Mouse (Mus musculus) right cerebral cortex, postnatal 4 days (tissue): ENCODE results near the gene Kirrel.
"Not testable (repeated sequence)": the region's sequence is repeated elsewhere in the genome, so short reads cannot be mapped to it uniquely, and the experiment has no call there.

ENCODE experiments used
- DNase-seq: peaks from one replicate; pipeline ENCODE4 v3.0.0-alpha.2; 2022

Kirrel gene

DNA sequence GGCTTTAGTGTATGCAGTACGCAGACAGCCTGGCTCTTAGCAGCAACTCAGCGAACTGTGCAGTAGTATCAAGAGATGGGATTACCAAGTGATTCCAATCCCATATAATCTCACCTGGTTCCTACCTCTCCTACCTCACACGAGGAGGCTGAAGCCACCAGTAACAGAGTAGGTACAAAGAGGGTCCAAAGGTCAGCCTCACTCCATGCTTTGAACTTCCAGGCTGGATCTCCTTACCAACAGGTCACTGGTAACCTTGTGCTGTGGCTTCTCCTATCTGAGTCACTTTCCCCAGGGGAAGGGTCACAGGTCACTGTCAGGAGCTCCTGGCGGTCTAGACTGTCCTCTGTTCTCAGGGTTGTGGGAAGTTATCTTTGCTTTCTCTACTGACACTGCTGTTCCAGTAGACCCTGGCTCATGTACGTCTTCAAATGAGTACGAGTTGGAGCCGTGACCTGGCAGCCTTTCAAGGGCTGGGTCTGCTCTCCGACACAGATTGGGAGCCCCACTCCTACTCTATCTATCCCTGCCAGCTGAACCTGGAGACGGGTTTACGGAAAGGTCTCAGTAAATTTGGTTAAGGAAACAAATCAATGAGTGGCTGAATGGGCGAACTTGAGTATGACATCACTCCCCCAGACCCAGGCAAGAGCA lies 42.7 kb downstream of the Kirrel start:
- DNase-seq = no peak

DNA sequence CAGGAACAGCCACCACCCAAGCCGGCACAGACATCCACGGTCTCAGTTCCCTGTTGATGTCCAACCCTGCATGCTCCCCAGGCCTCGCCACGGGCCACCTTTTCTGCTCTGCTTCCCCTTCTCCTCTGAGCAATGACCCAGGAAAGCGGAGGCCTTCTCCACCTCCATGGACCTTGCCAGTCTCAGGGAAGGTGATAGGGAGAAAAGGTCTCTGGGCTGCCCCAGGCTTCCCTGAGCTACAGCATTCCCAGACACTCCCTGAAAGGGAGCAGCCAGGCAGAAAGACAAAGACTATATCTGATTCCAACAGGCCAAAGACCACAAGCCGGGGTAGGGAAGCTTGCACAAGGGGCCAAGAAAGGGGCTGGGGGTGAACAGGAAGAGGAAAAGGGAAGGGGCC lies 43.6 kb downstream of the Kirrel start:
- no peak for DNase-seq

DNA sequence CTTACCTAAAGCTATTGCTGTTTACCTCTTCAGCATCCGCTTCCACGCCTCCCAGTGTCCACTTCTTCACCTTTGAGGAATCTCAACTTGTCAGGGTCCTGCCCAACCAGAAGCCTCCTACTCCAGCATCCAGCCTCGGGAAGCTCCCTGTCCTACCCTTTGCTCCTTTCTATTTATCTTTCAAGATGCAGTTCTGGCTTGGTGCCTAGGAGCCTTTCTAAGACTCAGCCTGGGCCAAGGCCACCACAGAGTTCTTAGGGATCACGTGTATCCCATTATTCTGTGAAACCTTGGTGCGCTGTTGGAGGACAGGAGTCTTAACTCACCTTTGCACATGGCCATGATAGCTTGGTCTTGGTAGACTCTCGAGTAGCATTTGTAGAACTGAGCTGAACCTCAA lies 50.8 kb downstream of the Kirrel start:
- no peak for DNase-seq

DNA sequence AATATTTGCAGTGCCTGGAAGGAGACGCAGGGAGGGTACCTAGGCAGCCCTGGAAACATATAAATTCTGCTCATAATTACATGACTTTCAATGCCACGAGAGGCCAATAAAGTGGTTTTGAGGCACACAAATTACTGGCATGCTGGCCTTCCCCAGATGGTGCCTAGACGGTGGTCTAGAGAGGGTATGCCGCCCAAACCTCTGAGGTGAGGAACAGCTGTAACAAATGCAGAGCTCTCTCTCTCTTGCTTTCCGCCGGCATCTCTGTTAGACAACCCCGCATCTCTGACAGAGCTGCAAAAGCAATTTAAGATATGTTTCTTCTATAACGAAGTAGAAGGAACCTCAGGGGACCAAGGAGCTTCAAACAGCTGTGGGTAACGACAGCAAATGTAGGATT lies 56.3 kb downstream of the Kirrel start:
- DNase-seq = no peak

DNA sequence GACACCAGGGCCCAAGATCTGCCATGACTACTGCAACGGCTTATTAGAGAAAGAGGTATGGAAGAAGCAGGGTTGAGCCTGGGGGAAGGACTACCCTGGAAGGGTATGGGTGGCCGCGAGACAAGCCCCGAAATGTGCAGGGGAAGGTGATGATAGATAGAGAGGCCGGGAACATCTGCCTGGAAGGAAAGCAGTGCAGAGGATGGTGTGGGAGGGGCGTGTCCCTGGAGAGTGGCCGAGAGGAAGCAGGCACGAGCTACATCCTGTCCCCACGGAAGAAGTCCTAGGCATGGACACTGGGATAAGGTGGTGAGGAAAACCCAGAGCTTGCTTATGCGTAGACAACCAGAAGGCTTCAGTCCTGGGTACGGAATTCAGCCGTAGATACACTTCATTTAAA lies 56.9 kb downstream of the Kirrel start:
- DNase-seq = no peak

DNA sequence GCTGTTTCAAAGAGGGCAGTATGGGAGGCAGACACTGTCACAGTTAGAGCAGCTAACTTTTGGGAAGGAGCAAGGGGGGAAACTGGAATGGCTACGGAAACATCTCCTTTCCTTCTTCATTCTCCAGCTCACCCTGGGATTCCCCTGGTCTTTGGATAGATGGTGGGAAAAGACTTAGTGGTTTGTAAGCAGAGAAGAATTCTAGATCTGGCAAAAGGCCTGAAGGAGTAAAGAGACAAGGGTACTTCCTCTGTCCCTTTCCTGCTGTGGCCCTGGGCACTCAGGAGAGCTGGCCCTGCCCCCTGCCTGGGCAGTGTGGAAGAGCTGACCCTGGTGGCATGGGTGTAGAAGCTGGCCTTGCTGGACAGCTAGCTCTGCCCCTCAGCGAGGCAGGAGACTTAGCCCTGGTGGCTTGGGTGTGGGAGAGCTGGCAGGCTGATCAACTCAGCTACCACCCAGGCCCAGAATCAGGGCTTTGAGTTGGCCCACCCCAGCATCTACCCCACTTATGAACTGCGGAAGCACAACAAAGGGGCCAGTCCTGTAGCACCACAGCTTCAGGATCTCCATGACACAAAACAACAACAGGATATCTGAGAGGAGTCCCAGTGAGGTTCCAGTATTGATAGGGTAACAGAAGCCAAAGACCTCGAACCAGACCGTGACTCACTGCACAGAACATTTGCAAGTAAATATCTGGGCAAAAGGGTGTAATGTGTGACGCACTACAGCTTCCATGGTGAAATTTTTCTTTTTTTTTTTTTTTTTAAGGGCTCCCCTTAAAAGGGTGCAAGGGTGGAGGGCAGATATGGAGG lies 58.6 kb downstream of the Kirrel start:
- no peak for DNase-seq

DNA sequence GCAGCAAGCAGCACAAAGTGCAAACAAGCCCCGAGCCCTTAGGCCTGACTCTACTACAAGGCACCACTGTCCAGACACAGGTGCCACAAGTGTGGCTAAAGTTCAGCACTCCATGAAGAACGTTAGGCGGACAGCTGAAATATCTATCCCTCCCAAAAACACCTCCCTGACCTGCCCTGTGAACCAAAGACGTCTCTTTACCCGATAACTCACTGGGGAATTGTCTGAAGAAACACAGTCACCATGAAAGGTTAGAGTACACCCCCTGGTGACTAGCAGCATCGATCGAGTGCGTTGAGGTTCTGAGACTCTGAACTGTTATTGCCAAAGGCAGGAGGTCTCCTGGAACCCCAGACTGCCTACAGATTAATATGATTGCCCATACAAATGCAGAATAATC lies 59.3 kb downstream of the Kirrel start:
- no peak for DNase-seq

DNA sequence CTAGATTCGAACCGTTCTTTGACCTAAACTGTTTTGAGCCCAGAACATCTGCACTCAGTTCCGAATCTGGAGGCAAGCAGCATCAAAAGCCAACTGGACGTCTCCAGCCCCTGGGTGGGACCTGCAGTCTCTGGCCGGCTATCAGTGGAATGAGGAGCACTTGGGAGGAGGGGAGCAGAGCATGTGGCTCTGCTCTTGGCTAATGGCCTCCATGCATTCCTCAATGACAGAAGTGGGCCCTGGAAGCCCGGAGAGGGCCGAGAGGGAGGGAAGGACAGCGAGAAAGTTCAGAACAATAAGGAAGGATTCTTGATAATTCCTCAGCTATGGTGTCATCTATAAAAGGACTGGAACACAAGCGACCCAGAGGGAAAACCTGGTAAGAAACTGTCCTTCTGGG lies 59.7 kb downstream of the Kirrel start:
- DNase-seq = no peak

DNA sequence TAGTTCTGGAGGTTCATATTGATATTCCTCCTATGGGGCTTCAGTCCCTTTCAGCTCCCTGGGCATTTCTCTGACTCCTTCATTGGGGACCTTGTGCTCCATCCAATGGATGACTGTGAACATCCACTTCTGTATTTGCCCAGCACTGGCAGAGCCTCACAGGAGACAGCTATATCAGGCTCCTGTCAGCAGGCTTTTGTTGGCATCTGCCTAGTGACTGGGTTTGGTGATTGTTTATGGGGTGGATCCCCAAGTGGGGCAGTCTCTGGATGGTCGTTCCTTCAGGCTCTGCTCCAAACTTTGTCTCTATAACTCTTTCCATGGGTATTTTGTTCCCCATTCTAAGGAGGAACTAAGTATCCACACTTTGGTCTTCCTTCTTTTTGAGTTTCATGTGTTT lies 60.7 kb downstream of the Kirrel start:
- DNase-seq = not testable (repeated sequence)

DNA sequence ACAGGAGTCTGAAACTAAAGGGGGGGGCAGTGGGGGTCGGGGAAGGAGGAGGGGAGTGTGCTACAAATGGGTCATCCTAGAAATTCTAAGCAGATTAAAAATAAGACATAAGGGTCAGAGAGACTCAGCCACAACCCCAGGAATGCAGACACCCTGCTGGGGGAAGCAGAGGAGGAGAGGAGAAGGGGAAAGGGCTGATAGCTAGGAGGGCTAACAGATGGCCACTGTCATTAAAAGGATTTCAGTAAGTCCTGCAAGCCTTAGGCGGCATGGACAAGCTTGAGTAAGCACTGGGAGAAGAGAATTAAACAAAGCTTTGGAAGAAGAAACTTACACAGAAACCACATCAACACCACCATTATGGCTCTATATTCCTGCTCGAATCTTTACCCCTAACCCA lies 62.3 kb downstream of the Kirrel start:
- DNase-seq = no peak

DNA sequence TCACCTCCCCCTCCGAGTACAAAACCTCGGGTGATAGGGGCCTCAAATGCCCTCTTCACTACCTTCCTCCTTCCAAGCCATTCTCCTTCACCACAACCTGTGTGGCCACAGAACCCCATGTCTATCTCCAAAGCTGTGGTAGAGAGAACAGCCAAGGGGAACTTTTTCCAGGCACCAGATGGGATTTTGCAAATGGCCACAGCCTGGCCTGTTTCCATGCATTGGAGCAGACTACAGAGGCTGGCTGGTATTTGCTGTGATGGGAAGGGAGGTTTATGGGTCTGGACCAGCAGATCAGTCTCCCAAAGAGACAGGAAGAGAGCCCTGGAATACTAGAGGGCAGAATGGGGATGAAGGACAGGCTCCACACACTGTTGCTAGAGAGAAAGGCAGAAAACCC lies 69.7 kb downstream of the Kirrel start:
- DNase-seq = no peak

DNA sequence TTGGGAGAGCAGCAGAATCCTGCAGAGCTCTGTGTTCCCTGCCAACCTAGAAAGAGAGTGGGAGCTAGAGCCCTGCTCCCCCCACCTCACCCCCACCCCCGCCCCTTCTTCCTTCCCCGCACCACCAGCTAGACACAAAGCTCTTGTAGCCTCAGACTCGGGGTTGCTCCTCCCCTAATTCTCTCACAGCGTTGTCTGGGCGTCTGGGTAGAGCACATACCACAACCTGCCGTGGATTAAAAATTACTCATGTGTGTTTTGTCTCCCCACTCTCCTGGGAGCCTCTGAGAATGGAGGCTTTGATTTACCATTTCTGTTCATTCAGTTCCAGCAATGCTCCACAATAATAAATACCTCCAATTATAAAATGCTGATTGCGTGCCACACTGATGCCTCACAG lies 72.2 kb downstream of the Kirrel start:
- DNase-seq = no peak

DNA sequence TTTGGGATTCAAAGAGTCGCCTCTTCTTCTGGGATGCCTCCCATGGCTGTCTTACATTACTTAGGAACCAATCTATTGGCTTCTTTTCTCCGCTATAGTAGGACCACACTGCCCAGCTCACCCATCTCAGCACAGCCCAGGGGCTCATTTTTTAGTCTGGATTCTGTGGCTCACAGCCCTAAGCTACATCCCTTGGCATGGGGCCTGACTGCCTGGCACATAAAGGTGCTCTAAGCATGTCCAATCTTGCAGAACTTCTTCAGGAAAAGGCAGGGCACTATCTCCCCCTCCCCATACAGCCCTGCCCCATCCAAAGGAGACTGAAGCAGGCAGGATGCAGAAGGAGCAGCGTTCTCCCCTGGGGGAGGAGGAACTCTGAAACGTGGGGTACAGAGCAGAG lies 73.6 kb downstream of the Kirrel start:
- no peak for DNase-seq

DNA sequence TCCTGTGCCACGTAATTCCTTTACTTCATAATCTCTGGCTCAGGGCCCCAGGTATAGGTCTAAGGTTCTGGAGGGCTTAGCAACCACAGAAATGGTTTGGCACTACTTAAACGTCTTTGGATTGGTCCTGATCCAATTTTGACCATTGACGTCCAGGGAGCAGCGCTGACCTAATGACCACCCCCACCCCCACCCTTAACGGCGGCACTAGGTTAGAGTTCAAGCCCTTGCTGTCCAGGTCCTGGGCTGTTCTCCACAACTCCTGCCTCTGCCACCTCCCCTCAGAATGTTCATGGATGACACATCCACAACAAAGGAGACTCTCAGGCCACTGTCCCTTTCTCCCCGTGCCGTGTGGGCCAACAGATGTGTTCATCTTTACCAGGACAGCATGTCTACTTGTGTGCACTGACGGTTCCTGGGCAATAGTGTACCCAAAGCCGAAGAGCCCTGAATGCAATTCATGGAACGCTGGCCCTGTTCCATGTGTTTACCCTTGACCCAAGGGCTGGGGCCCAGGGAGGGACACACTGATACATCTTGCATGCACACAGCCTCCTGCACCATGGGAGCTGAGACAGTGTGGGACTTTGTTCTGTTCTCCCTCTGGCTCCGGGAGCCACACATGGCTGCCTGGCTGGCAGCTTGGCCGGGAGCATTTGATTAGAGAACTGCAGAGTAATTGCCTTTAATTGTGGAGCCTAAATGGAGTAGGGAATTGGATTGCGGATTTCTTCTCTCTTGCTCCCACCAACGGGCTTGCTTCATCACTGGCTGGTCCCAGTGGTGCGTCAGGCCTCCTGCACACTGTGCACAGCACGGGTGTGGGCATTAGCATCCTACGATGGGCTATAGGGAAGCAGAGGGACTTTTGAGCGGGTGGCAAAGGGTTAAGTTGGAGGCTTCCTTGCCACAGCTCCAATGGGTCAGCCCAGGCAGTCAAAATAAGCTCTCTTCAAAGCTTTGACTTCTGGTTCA lies 76.3 kb downstream of the Kirrel start:
- peak; percentile 33 for DNase-seq

DNA sequence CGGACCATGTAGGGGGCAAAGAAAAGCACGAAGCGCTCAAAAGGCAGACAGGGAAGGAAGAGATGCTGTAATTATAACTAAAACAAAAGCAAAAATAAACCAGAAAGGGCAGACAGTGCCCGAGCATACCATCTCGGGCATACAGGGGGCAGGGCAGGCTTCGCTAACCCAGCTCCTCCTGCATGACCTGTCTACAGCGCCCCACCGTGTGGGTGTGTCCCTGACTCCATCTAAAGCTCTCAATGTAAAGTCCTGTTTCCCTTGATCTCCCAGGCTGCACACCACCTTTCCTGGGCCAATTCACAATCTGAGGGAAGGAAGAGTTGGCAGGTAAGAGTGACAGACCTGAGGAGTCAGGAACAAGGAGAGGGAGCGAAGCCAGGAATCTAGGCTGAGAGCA lies 77.3 kb downstream of the Kirrel start:
- DNase-seq = no peak

DNA sequence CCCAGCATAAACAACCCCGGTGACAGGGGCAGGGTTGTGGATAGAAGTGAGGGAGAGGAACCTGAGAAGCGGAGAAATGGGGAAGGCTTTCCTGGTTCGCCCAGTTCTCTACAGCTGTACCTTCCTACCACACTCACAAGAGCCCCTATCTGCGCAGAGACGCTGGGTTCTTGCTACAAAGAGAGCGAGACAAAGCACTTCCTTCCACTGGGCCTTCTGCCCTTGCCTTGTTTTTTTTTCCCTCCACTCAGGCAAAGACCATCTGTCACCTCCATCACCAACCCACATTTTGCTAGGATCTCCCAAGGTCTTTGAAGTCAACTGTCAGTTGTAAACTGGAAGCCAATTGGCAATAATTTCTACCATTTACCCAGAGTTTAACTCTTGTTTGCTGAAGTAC lies 80.8 kb downstream of the Kirrel start:
- no peak for DNase-seq

DNA sequence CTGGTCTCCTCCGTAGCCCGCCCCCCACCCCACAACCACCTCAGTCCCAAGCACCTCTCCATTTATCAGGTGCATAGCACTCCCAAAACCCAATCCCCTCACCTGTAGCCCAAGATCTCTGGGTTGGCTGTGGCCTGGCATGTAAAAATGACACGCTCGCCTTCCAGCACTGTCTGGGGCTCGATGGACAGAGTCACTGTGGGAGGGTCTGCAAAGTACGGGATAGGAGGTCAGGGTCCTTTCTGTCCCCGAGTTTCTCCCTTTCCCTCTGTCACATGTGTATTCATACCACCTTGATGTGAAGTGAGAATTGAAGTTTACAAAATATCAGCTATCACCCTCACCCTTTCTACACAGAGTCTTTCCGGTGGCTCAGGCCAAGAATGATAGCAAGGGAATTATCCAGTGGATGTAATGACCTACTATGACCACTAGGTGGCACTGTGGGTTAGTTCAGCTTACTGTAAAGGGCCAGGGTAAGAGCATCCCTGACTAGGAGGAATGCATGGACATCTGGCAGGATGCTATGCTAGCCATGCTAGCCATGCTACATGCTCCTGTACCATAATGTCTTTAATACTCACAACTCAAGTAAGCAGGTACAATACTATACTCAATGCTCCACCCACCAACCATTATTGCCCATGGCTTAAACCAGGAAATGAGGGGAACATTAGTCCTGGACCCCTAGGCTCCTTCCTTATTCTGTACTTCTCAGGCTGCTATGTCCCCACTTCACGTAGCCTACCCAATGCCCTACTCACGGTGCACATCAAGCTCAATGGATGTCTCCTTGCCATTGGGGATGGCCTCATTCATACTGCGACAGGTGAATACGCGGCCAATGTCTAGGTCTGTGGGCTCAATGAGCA lies 84.6 kb downstream of the Kirrel start:
- peak; percentile 49 for DNase-seq

DNA sequence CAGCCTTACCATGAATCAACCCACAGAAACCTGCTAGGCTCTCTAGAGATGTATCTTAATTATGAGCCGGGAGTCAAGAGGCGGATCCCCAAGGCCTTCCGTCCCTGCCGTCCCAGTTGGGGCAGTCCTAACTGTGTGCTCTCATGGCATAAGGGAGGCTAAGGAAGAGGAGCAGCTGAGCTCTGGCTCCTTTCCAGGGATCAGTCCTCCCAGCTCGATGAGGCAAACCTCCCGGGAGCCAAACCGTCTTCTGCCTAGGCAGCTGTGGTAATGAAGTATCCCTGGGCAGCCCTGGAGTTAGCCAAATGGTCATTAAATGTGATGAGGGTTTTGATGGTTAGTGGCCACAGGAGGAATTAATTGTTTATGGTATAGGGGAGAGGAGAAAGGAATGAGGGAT lies 87.4 kb downstream of the Kirrel start:
- DNase-seq = no peak

DNA sequence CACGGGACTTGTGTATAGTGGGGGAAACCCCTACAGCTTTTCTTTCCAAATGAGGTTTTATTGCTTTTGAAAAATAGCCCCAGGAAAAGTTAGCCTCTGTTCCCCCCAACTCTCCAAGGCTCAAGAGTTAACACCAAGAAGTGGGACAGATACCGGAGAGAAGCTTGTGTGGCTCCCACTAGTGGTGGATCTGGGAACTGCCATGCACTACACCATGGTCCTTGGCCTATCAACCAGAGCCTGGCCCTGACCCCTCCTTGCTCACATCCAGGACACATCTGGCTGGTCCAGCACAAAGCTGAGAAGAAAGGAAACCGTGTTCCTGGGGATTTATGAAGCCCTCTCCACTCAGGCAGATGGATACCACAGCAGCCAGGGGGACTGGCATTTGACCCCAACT lies 92.3 kb downstream of the Kirrel start:
- peak; percentile 57 for DNase-seq

DNA sequence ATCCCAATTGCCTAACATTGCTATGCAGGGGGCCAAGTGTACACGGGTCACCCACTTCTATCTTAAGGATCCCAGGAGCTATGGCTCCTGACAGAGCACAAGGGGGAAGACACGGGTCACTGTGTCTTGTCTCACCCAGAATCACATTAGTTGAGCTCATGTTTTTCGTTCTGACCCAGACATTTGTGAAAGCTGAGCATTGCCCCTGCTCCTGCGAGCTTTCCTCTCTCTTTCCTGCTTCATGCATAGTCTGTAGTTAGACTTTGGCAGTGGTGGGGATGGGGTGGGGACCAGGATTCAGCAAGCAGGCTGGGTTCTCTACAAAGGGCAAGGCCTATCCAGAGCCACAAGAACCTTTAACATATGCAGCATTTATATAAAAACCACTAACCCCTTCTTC lies 94.8 kb downstream of the Kirrel start:
- no peak for DNase-seq

DNA sequence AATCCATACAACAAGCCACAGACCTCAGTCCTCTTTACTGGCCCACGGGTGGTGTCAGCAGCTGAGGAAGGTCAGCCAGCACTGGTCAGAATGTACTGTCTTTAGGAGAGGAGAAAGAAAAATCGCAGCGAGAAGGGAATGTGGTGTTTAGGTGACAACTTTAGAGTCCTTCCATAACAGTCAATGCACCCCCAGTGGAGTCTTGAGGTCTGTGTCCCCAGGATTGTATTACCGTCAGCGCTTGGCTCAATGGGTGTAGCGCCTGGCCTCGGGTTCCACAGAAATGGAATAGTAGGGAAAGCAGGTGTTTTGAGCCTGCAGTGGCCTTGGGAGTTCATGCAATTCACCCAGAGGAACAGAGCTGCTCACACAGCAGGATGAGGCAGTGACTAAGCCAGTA lies 95.2 kb downstream of the Kirrel start:
- DNase-seq = no peak

DNA sequence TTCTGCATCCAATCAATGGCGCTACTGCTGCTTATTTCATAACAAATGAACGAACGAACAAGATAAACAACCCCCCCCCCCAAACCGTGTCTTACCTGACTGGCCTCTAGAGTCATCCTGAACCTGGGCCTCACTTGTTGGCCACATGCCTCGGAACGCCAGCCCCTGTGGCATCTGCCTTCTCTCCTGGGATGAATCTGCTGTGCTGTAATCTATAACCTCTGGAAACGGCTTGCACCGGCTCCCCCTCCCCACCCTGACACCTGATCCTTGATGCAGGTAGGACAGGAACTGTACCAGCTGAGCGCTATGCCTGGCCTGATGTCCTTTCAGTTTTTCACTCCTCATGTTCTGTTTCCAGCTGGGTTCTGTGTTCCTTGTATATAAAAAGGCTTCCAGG lies 96.9 kb downstream of the Kirrel start:
- DNase-seq = no peak

DNA sequence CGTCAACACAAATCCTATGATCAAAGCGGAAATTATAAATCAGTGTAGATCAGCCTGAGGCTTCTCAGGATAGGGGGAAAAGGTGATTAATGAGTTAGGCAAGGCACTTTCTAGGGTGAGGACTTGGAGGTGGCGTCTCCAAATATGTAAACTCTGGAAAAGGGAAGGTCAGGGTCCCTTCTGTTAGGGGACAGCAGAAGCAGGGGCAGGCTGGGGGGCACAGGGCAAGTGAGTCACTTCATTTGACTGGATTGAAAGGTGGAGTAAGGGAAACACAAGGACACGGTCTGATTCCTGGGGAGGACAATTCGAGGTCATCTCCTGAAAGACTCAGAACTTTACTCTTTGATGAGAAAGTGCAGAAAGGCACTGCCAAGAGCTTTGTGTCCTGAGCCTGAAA lies 97.6 kb downstream of the Kirrel start:
- DNase-seq = no peak
